Mouse (Mus musculus) cerebellum, adult 9-10 months (tissue): ENCODE data around the gene Slc39a9.

Experiments used
- DNase-seq: peaks from one replicate; pipeline ENCODE4 v3.0.0; 2022

Slc39a9 gene

DNA sequence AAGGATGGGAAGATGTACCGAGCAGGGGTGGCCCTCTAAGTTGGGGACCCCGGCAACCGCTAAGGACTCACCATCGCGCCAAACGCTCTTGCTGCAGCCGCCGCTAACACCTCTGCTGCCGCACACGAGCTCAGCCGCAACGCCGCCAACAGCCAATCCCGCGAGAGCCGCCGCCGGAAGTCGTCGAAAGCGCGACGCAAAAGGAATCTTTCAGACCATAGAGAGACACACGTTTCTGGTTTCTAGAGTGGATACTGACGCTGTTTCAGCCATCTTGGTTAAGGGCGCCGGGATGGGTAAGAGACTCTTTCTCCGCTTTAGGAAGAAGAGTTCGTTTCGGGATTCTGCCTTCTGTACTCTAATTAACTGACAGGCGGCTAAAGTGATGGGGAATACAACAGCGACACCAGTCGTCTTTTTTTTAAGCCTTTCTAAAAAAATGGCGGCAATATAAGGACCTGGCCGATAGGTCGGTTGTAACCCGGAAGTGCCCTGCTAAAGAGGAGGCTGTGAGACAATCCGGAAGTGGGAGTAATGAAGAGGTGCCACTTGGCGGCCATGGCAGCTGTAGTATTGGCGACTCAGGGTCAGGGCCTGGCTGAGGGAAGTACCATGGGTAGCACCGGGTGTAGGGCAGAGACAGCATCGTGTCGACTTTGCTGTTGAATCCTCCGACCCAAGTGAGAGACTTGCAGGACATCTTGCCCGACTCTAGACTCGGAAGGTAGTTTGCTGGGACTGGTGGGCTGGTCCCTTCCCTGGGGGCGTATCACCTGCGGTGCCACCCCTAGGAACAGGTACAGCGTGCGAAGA, at the start of gene Slc39a9, which contains the start of gene Erh:
Slc39a9 (plus strand) TSS at position 191 of the 813 bp plus-strand sequence.
Erh (minus strand) TSS at position 649 of the 813 bp plus-strand sequence.
- peak; percentile 94 for DNase-seq

DNA sequence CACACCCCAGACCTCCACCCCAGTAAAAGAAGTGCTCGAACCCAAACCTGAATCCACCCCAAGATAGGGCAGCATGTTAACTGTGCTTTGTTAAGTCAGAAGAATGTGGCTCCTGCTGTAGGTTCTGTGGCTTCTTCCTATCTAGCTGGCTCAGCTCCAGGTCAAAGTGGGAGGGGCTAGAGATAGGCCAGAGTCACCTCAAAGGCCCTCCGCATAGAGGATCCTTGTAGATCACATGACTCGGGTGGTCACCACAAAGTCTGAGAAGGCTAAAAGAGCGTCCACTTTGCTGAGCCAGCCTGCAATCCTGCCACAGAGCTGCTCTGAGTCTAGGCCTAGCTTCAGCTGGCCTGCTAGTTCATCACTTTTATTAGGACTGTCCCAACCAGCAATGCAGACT, 49.5 kb upstream of the Slc39a9 start:
- no peak for DNase-seq

DNA sequence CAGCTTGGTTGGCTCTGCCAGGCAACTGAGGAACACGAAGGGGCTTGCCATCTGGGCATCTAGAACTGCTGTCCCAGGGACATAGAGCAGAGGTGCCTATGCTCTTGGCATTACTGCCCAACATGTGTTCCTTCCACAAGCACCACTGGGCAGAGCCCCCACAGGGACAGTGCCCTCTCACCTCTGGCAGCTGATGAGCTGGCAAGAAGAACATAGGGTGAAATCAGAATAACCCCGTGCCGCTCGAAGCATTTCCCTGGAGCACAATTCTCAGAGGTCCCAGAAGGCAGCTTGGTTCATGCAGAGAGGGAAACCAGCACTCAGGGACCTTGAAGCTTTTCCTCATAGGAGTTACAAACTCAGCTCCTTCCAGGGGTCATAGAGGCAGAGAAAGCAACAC, 48.9 kb upstream of the Slc39a9 start:
- no peak for DNase-seq

DNA sequence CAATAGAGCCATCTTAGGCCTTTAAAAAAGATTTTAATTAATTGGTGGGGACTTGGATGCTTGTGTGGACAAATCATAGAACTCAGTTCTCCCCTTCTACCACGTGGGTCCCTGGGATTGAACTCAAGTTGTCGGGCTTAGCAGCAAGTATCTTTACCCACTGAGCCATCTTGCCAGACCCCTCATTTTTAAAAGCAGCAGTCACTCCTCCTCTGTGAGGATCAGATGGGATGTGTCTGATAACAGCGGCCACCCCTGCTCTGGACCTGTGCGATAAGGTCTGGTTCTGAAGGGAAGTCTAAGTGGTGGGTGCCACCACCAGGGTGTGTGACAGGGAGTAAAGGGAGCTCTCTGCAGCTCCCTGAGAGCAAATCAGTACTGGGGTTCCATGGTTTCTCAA, 48.1 kb upstream of the Slc39a9 start:
- no peak for DNase-seq

DNA sequence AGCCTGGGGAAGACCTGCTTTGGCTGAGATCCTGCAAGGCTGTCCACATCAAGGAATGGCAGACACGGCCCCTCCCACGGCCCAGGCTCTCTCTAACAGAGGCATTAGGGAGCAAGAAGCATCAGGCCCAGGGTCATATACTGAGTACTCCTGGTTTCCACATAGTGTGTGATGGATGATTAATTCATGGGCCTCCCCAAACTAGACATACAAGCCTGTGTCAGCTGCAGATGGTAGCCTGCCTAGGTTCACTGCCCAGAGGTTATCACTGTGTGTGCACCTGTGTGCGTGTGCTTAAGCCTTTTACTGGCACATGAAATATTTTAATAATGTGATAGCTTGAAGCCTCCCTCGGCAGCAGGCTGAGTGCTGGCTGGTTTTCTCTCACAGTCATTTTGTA, 47.7 kb upstream of the Slc39a9 start:
- DNase-seq, result no peak

DNA sequence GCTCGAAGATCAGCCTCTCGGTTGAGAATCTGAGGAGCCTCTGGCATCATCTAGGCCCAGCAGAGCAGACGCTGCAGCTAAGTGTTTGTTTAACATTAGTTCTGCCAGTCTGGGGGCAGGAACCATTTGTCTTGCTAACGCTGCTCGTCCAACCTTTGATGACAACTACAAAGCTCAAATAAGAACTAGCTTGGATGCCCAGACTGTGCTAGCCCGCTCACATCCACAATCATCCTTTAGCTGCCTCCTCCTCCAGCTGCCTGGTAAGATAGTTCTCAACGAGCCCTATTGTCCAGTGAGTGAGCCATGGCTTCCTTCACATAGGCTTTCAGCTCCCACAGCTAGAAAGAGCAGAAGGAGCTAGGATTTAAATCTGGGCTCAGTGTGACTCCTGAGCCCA, 45.4 kb upstream of the Slc39a9 start:
- no peak for DNase-seq

DNA sequence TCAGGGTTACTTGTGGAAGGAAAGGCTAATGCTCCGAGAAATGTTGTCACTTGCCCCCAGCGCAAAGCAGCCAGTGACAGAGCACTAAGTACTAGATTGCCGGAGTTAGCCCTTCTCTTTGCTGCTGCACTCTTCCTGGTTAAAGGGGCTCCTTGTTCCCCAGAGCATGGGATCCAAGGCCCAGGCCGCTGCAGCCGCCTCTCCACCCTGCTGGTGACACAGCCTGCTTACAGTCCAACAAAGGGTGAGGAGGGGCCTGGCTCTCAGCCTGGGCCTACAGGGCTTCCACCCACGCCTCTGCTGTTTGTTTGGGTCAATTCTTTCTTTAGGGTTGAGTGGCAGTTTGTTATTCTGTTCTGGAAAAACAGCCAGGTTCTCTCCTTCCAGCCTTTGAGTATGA, 44.9 kb upstream of the Slc39a9 start:
- peak; percentile 26 for DNase-seq

DNA sequence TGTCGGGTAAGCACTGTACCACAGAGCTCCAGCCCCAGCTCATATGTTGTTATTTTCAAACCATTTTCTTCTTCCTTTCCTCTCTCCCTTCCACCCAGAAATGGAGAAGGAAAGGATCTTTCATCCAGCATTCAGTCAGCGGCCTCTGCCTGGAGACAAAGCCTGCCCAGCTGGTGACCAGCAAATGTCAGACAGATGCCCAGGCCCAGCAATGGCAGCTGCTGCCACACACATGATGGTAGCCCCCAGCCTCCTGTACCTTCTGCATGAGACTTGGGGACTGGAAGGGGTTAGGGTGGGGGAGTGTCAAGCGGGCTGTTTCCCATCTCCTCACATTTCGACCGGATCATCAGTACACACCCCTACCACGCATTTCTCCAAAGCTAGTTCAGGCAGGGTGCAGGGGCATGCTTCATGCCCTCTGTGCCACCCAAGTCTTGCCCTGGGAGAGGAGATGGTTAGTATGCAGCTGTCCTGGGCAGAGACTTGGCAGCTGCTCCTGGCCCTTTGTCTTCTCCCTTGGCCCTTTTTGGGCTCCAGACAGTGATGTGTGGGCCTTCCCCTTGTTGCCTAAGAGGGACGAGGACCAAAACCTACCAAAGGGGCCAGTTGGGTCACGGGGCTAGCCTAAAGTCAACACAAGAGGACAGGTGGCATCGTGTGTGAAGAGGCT, 42.0 kb upstream of the Slc39a9 start:
- no peak for DNase-seq

DNA sequence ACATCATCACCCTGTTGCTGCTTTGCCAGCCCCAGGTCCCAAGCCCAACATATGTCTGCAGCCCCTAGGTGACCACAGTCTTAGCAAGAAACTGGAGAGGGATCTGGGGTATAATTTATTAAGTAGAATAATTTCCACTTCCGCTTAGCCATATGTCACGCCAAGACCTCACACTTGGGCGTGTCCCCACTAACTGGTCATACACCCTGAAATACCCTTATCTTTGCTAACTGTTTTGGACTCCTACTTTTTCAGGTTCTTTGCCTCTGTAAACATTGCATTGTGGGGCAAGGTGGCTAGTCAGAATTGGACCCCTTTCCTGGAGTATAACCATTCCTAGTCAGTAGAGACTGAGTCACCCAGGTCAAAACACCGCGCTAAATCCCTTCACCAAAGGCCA, 41.3 kb upstream of the Slc39a9 start:
- DNase-seq, result no peak

DNA sequence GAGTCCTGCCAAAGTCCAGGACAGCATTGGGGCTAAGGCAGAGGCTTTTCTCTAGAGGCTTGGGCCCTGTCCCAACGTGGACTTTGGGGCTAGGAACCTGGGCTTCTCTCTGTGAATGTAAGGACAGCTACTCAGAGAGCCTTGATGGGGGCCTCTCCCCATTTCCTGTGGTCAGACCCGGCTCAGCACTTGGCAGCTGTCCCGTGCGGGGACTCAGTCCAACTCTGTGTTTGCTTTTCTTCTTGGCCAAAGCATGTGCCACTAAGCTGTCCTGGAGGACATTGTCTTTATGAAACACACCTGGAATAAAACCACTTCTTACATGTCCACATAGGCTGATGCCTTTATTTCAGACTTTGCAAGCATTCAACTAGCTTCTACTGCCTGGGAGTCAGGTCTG, 40.1 kb upstream of the Slc39a9 start:
- no peak for DNase-seq

DNA sequence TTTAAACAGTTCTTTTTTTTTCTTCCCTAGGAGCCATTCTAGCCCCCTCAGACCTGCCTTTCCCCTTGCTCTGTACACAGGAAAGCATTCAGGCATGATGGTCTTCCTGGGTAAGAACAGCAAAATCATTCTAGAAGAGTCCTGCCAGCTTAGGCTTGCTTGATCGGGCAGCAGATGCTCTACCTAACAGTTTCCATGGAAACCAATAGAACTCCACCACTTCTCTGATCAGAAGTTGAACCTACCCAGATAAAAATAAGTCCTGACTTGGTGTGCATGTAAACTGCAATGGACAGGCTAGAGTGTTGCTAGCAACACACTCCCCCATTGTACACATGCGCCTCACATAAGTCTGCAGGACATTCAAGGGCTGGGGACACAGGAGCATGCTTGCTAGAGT, 39.5 kb upstream of the Slc39a9 start:
- DNase-seq, result no peak

DNA sequence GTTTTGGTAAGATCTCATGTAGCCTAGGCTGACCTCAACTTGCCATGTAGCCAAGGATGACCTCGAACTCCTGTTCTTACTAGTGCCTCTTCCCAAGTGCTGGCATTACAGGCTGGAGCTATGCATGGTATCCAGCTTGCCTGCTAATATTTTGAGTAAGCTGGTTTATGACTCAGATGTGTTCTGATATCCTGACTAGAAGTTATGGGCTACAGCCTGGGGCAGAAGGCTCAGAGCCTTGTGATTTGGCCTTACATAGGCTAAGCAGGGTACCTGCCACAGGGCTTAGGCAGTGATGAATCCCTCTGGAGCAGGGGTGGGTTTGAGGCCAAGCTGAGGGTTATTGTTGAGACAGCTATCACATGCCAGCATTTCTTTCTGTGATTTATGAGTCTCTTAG, 35.1 kb upstream of the Slc39a9 start:
- DNase-seq, result no peak

DNA sequence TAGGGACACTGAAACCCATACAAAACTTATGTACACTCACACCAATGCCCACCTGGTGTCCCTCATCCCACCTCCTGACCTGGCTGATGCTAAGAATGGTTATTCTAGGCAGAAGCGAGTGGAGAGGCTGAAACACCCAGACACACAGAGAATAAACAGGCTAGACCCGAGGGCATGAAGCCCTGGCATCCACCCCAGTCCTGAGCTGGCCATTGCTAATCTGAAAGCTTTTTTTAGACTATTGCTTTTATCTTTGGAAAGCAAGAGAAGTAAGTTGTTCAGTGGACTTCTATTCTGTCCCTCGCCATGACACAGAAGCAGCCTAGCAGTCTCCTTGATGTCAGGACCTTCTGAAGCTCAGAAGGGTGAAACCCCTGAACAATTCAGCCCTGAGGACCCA, 33.8 kb upstream of the Slc39a9 start:
- no peak for DNase-seq

DNA sequence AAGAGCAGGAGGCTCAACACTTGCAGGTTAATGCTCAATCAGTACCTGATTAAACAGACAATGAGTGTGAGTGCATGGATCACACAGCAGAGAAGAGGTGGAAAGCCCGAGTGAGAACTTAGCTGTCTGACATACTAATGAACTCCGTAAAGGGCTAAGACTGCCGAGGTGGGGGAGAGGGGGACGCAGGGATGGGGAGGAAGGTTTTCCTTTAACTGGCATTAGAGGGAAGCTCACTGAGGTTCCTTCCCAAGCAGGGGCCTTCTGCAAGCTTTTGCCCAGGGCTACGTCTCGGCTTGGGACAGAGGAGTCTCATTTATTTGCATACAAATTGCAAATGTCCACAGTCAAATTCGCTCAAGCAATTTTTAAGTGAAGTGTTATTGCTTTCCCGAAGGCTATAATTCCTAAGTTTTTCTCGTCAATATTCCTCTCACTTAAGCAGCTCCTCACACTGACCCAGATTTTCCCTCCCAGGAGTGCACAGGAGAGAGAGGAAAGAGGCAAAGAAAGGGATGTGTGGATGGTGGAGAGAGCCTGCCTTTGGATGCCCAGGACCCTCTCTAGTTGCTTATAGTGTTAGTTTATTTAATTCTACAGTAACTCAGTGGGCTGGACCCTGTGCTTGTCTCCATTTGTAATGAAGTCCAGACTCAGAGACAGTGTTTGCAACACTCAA, 31.4 kb upstream of the Slc39a9 start:
- no peak for DNase-seq

DNA sequence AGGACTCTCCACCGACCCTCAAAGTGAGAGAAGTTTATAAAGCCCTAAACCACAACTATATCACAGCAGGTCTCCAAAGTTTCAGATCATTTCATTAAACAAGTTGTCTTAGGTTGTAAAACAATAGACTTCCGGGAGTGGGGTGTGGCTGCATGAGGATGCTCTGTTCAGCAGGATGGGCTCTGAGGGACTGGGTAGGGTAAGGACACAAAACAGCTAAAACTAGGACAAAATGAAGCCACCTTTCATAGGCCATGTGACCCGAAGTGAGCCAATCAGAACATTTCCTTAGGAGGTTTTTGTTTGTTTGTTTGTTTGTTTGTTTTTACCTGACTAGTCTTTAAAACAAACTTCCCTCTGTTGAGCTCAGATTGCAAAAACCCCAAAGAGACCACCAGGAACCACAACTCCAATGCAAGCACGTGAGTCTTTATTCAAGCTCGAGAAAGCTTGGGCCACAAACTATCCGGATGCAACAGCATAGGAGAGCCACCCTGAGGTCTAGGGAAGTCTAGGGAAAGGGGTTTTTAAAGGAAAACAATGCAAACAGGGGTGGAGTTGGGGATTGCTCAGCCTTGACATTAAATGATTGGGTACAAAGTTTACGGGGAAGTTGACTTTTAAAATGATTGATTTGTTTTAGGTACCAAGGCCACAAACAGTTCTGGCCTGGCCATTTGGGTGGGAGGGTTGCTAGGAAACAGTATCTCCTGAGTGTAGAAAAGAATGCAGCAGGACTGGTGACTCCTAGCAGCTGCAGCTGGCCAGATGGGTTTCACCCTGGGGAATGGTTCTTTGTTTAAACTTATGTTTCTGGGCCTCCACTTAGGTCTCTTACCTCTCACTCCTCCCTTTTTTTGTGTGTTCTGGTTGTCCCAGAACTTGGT, 28.1 kb upstream of the Slc39a9 start:
- no peak for DNase-seq

DNA sequence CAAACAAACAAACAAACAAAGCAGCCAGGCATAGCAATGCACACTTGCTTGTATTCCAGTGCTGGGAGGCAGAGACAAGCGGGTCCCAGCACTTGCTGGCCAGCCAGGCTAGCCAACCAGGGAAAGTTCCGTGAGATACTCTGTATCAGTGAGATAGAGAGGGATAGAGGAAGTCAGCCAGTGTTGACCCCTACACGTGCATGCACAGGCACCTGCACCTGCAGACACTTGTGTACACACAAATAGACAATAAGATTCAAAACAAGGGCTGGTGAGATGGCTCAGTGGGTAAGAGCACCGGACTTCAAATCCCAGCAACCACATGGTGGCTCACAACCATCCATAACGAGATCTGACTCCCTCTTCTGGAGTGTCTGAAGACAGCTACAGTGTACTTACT, 23.2 kb upstream of the Slc39a9 start:
- DNase-seq, result no peak

DNA sequence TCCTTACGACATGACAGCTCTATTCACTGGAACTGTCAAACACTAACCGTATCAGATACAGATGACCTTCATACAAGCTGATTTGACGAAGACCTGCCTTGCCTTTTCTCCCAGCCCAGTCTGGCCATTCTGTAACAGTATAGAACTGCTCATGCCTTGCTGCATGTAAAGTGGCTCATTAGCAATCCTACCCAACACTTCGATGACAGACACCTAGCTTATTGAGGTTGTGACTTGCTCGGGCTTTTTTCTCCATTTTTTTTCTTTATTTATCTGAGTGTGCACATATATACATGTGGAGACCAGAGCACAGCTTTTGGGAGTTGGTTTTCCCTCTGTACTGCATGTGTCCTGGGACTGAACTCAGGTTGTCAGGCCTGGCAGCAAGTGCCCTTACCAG, 11.9 kb upstream of the Slc39a9 start:
- DNase-seq, result no peak

DNA sequence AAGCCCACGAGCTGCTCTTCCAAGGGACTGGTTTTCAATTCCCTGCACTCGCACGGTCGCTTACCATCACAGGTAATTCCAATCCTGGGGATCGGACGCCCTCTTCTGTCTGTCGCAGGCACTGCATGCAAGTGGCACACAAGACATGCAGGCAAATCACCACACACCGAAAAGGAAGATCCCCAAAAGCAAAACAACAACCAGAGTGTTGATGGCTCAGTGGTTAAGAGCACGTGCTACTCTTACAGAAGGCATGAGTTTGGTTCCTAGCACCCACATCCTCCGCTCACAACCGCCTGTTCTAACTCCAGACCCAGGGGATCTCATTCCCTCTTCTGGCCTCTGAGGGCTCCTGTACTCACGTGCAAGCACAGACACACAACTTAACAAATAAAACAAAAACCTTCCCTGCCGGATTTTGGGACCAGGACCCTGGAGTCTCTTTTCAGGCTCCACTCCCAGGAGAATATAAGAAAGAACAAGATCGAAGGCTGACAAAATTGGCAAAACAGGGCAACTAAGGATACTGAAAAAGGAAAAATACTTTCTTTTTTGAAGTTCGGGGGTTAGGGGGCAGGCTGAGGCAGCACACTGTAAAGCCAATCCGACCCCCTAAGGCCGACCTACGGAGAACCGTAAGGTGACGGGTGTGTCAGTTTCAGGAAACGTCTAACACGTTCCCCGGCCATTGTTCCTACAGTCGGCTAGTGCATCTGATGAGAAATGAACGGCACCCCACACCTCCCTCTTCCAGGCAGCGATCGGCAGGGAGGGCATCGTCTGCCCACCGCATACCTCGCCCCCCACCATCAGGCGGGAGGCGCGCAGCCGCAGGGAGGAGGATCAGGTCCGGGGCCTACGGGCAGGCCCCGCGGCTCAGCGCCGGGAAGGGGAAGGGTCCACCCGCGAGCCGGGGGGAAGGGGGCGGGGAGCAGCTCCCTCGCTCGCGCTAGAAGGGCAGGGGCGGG, 674 bp upstream of the Slc39a9 start:
- DNase-seq, result peak; percentile 62

DNA sequence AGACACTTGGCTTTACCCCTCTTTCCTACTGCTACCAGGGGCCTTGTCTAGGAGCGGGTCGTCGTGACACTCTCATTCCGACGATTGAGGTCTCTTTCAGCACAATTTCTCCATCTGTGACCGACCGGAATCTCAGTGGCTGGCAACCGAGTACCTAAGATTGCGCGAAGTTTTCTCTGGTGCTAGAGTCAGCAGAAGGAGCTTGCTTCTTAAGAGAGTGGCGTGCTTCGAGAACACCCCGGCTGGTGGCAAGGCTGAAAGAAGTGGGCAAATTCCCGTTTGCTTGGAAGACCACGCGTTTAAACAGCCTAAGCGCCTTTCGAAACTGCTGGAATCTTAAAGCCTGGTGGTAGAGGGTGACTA, 804 bp downstream of the Slc39a9 start:
- no peak for DNase-seq

DNA sequence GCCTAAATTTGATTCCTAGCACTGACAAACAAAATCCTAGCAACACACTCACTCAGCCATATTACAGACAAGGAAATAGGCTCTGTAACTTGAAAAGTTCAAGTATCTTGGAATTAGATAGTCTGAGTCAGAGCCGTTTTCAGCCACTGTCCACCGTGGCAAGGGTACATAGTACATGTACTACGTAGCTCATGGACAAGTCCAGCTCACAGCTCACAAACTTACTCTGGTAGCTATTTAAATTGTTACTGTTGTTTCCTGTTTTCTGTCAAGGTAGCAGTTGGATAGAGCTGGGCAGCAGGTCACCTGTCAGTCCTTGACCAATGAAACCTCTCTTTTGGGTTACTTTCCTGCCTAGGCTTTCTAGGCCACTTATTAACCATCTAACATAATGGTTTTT, 2.7 kb downstream of the Slc39a9 start:
- no peak for DNase-seq

DNA sequence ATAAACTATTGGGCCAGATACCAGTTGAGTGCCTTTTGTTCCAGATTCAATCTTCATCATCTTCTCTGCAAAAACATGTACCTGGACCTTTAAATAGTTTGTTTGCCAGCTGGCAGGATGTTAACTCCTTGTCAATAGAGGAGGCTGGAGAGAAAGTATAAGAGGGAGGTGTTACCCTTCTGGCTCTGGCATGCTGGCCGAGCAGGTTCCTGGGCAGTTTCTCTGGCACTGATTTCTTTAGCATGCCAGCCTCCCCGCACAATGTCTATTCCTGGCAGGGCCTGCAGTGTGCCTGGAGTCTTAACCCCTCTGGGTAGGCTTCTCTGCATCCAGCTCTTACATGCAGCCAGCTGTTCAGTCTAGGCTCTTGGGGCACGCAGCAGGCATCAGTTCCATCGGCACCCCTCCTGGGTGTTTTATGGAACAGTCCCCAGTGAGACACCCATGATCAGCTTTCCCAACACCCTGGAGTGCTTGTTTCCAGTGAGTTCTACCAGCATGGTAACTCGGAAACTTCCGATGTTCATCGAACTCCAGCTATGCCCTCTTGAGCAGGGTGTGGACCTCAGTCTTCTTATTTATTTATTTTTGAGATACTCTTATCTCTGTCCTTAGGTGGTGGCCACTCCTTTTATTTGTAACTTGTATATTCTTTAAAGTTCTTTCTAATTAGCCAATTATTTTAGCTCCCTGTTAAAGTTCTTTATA, 10.4 kb downstream of the Slc39a9 start:
- peak; percentile 44 for DNase-seq
